Mouse (Mus musculus) liver, embryonic 14.5 days (tissue): ENCODE data around the gene Pilrb1. TPM values are rescaled to one million over a fixed set of nuclear protein-coding genes. Genes with fewer than 3 reads are reported as not detected.

Experiments used
- ATAC-seq: fragments of 200-750 bp; cut with Nextera tagmentation; 2 replicates; pipeline ENCODE4 v1.8.0; 2017; ENCODE audit warnings: moderate number of reproducible peaks, mild to moderate bottlenecking, moderate library complexity; ENCODE audit not compliant: insufficient read depth
- DNase-seq, 3 experiments: peaks; one replicate each; pipeline ENCODE4 v3.0.0-alpha.2; 2012 to 2013; ENCODE audit warnings: low read depth in 3 of 3, low spot score in 3 of 3
- H3K27ac ChIP-seq: fragments of 300-500 bp; sonication (generic); 2 replicates; pipeline ENCODE4 v1.5.1; 2014; ENCODE audit warnings: moderate library complexity, mild to moderate bottlenecking, control low read depth, inconsistent platforms
- H3K27me3 ChIP-seq: fragments of 300-500 bp; sonication (generic); 2 replicates; pipeline ENCODE4 v1.6.1; 2014; ENCODE audit warnings: mild to moderate bottlenecking, low read length, moderate library complexity; ENCODE audit not compliant: control insufficient read depth, insufficient read depth
- H3K36me3 ChIP-seq: fragments of 300-500 bp; sonication (generic); replicated peaks from 2 replicates; pipeline ENCODE4 v1.6.1; 2014; ENCODE audit warnings: low read depth; ENCODE audit not compliant: control insufficient read depth, insufficient read depth
- H3K4me1 ChIP-seq, 2 experiments: fragments of 200-500 bp in 1 of 2; fragments of 300-500 bp in 1 of 2; sonication (generic) in 1 of 2; replicated peaks; 2 replicates each; pipeline ENCODE4 v1.6.1; 2012 to 2014; ENCODE audit warnings: antibody characterized with exemption in 1 of 2, inconsistent platforms in 1 of 2, low read length in 1 of 2; ENCODE audit not compliant: control insufficient read depth in 2 of 2, insufficient read depth in 2 of 2
- H3K4me2 ChIP-seq: fragments of 300-500 bp; sonication (generic); 2 replicates; pipeline ENCODE4 v1.6.1; 2014; ENCODE audit warnings: low read depth, mild to moderate bottlenecking, control low read depth, moderate library complexity
- H3K4me3 ChIP-seq, 2 experiments: fragments of 200-500 bp in 1 of 2; fragments of 300-500 bp in 1 of 2; sonication (generic) in 1 of 2; 2 replicates each; pipeline ENCODE4 v1.5.1; 2012 to 2014; ENCODE audit warnings: low read depth in 2 of 2, low read length in 2 of 2, mild to moderate bottlenecking in 2 of 2, control low read depth in 1 of 2, inconsistent platforms in 1 of 2, moderate library complexity in 1 of 2; ENCODE audit not compliant: insufficient read depth in 1 of 2
- H3K9ac ChIP-seq: fragments of 300-500 bp; sonication (generic); replicated peaks from 2 replicates; pipeline ENCODE4 v1.6.1; 2014; ENCODE audit warnings: mild to moderate bottlenecking, control low read depth, moderate library complexity
- H3K9me3 ChIP-seq: fragments of 300-500 bp; sonication (generic); 2 replicates; pipeline ENCODE4 v1.6.1; 2016; ENCODE audit warnings: low read length, mixed read lengths; ENCODE audit not compliant: control insufficient read depth
- CTCF ChIP-seq: IDR thresholded peaks from 2 replicates; pipeline ENCODE4 v1.5.1; 2016; ENCODE audit warnings: antibody characterized with exemption, low read depth, control low read depth
- EP300 ChIP-seq: IDR thresholded peaks from 2 replicates; pipeline ENCODE4 v1.6.1; 2016; ENCODE audit warnings: antibody characterized with exemption, low read depth
- WGBS: fragments of 180-500 bp; shearing (Covaris S2); extraction: QIAGEN DNeasy Blood & Tissue Kit; methylation state at CpG from one replicate; pipeline ENCODE4 v1.1.7; 2014; ENCODE audit not compliant: insufficient replicate concordance; 5-methylcytosine and 5-hydroxymethylcytosine counted together
- polyA plus RNA-seq, 2 experiments: library from polyadenylated mRNA; depleted of rRNA in 1 of 2; stranded (reverse) in 1 of 2; unstranded in 1 of 2; fragments of >200 nt; fragmentation: Nextera tagmentation in 1 of 2; extraction: Ambion mirVana in 1 of 2; gene quantifications; 2 replicates each; pipeline versions ENCODE4 v1.2.1 to v1.2.3; 2012 to 2014

Pilrb1 gene
- polyA plus RNA-seq, 2 experiments = 2.2 to 3.1 TPM

- ATAC-seq (no peak), DNase-seq (no peak)
- no peak overlapping the region for H3K4me2 ChIP-seq
- H3K4me1 ChIP-seq = 0 out of 4 replicates have a peak, but pooled peaks cover 0 to 2% of the 10 kb centered on the region in 2 experiments
- no peaks in the 10 kb centered on the region for H3K36me3 ChIP-seq
- no peak overlapping the region for H3K9ac ChIP-seq
- WGBS = 53% methylated on average over 4 of the region's 4 CpGs
- no peaks in the 10 kb centered on the region for H3K9me3 ChIP-seq
- H3K27ac ChIP-seq = no peak overlapping the region
- H3K4me3 ChIP-seq = no peak overlapping the region
- TF ChIP-seq CTCF (no peak), EP300 (no peak)
- no peaks in the 10 kb centered on the region for H3K27me3 ChIP-seq
Observed at GRCm38 (mm10) chr5:137822126-137822525, 35.8 kb downstream of the Pilrb1 start.

- Histone ChIP-seq H3K9me3 (no peaks in the 10 kb centered on the region), H3K4me2 (no peak overlapping the region), H3K27me3 (no peaks in the 10 kb centered on the region), H3K9ac (no peak overlapping the region), H3K36me3 (no peaks in the 10 kb centered on the region), H3K4me3 (no peak overlapping the region), H3K4me1 (no peaks in the 10 kb centered on the region), H3K27ac (no peak overlapping the region)
- no peak for DNase-seq
- ATAC-seq = no peak
- TF ChIP-seq EP300 (no peak), CTCF (no peak)
- WGBS = 33% methylated on average over 4 of the region's 4 CpGs
Observed at GRCm38 (mm10) chr5:137817466-137818222, 40.3 kb downstream of the Pilrb1 start.

- WGBS = 71% methylated on average over 5 of the region's 5 CpGs
- H3K4me2 ChIP-seq = no peak overlapping the region
- no peak overlapping the region for H3K4me3 ChIP-seq
- no peaks in the 10 kb centered on the region for H3K4me1 ChIP-seq
- TF ChIP-seq EP300 (no peak), CTCF (no peak)
- H3K36me3 ChIP-seq = no peaks in the 10 kb centered on the region
- H3K27me3 ChIP-seq = no peaks in the 10 kb centered on the region
- H3K9ac ChIP-seq = no peak overlapping the region
- ATAC-seq (no peak), DNase-seq (no peak)
- no peaks in the 10 kb centered on the region for H3K9me3 ChIP-seq
- no peak overlapping the region for H3K27ac ChIP-seq
Observed at GRCm38 (mm10) chr5:137808316-137808715, 49.6 kb downstream of the Pilrb1 start.

GRCm38 (mm10) chr5:137806158-137806557 lies 51.7 kb downstream of the Pilrb1 start:
- 58% methylated on average over 1 of the region's 1 CpGs for WGBS
- Histone ChIP-seq H3K36me3 (no peaks in the 10 kb centered on the region), H3K9ac (no peak overlapping the region), H3K4me1 (no peaks in the 10 kb centered on the region), H3K4me3 (no peak overlapping the region), H3K9me3 (no peaks in the 10 kb centered on the region), H3K4me2 (no peak overlapping the region), H3K27me3 (no peaks in the 10 kb centered on the region), H3K27ac (no peak overlapping the region)
- no peak for TF ChIP-seq CTCF
- TF ChIP-seq EP300 = no peak
- ATAC-seq = no peak
- no peak for DNase-seq

Other genes starting within 250 kb of the Pilrb1 start
- gene Pcolce, start 244.3 kb downstream of the Pilrb1 start, polyA plus RNA-seq (2012; rRNA removed) = 11.7 and 12.2 TPM in 2 replicates
- 11.6 and 12.8 TPM in 2 replicates for gene Pcolce, start 244.3 kb downstream of the Pilrb1 start, polyA plus RNA-seq (2014; fragmentation: Nextera tagmentation; extraction: Ambion mirVana)
- gene Fbxo24, start 229.1 kb downstream of the Pilrb1 start, polyA plus RNA-seq (2012; rRNA removed) = 0.02 and 0.04 TPM in 2 replicates
- 0.05 TPM in 1 of 2 replicates, not detected in the other for gene Fbxo24, start 229.1 kb downstream of the Pilrb1 start, polyA plus RNA-seq (2014; fragmentation: Nextera tagmentation; extraction: Ambion mirVana)
- 13.9 and 16.1 TPM in 2 replicates for gene Lrch4, start 229.0 kb downstream of the Pilrb1 start, polyA plus RNA-seq (2012; rRNA removed)
- gene Lrch4, start 229.0 kb downstream of the Pilrb1 start, polyA plus RNA-seq (2014; fragmentation: Nextera tagmentation; extraction: Ambion mirVana) = 21.7 and 23.6 TPM in 2 replicates
- 5.5 and 6.0 TPM in 2 replicates for gene Gm20605, start 228.9 kb downstream of the Pilrb1 start, polyA plus RNA-seq (2012; rRNA removed)
- gene Gm20605, start 228.9 kb downstream of the Pilrb1 start, polyA plus RNA-seq (2014; fragmentation: Nextera tagmentation; extraction: Ambion mirVana) = 3.2 and 3.9 TPM in 2 replicates
- 12.7 and 13.7 TPM in 2 replicates for gene Sap25, start 216.8 kb downstream of the Pilrb1 start, polyA plus RNA-seq (2012; rRNA removed)
- gene Sap25, start 216.8 kb downstream of the Pilrb1 start, polyA plus RNA-seq (2014; fragmentation: Nextera tagmentation; extraction: Ambion mirVana) = 2.3 and 2.9 TPM in 2 replicates
- gene Irs3, start 212.4 kb downstream of the Pilrb1 start, polyA plus RNA-seq (2012; rRNA removed) = 0.02 TPM in 2 replicates
- not detected in 2 replicates for gene Irs3, start 212.4 kb downstream of the Pilrb1 start, polyA plus RNA-seq (2014; fragmentation: Nextera tagmentation; extraction: Ambion mirVana)
- 22.4 and 24.6 TPM in 2 replicates for gene Agfg2, start 173.4 kb downstream of the Pilrb1 start, polyA plus RNA-seq (2012; rRNA removed)
- gene Agfg2, start 173.4 kb downstream of the Pilrb1 start, polyA plus RNA-seq (2014; fragmentation: Nextera tagmentation; extraction: Ambion mirVana) = 20.5 and 24.7 TPM in 2 replicates
- 0.96 and 1.2 TPM in 2 replicates for gene Nyap1, start 116.5 kb downstream of the Pilrb1 start, polyA plus RNA-seq (2012; rRNA removed)
- 0.03 and 0.05 TPM in 2 replicates for gene Nyap1, start 116.5 kb downstream of the Pilrb1 start, polyA plus RNA-seq (2014; fragmentation: Nextera tagmentation; extraction: Ambion mirVana)
- 23.0 and 26.8 TPM in 2 replicates for gene Tsc22d4, start 112.4 kb downstream of the Pilrb1 start, polyA plus RNA-seq (2012; rRNA removed)
- gene Tsc22d4, start 112.4 kb downstream of the Pilrb1 start, polyA plus RNA-seq (2014; fragmentation: Nextera tagmentation; extraction: Ambion mirVana) = 49.7 and 62.2 TPM in 2 replicates
- gene Ppp1r35, start 79.3 kb downstream of the Pilrb1 start, polyA plus RNA-seq (2012; rRNA removed) = 22.8 and 23.1 TPM in 2 replicates
- gene Ppp1r35, start 79.3 kb downstream of the Pilrb1 start, polyA plus RNA-seq (2014; fragmentation: Nextera tagmentation; extraction: Ambion mirVana) = 25.5 and 27.0 TPM in 2 replicates
- gene Mepce, start 70.5 kb downstream of the Pilrb1 start, polyA plus RNA-seq (2012; rRNA removed) = 12.2 and 13.3 TPM in 2 replicates
- gene Mepce, start 70.5 kb downstream of the Pilrb1 start, polyA plus RNA-seq (2014; fragmentation: Nextera tagmentation; extraction: Ambion mirVana) = 5.1 and 6.4 TPM in 2 replicates
- 2.2 and 3.1 TPM in 2 replicates for gene Zcwpw1, start 70.3 kb downstream of the Pilrb1 start, polyA plus RNA-seq (2012; rRNA removed)
- 2.1 and 2.4 TPM in 2 replicates for gene Zcwpw1, start 70.3 kb downstream of the Pilrb1 start, polyA plus RNA-seq (2014; fragmentation: Nextera tagmentation; extraction: Ambion mirVana)
- 1.5 and 1.7 TPM in 2 replicates for gene Pilra, start 21.8 kb downstream of the Pilrb1 start, polyA plus RNA-seq (2012; rRNA removed)
- 2.0 and 2.2 TPM in 2 replicates for gene Pilra, start 21.8 kb downstream of the Pilrb1 start, polyA plus RNA-seq (2014; fragmentation: Nextera tagmentation; extraction: Ambion mirVana)
- gene Pilrb2, start 13.7 kb upstream of the Pilrb1 start, polyA plus RNA-seq (2012; rRNA removed) = 1.3 and 2.0 TPM in 2 replicates
- 2.7 and 3.5 TPM in 2 replicates for gene Pilrb2, start 13.7 kb upstream of the Pilrb1 start, polyA plus RNA-seq (2014; fragmentation: Nextera tagmentation; extraction: Ambion mirVana)
- gene Cyp3a13, start 63.5 kb upstream of the Pilrb1 start, polyA plus RNA-seq (2012; rRNA removed) = 0.83 and 0.87 TPM in 2 replicates
- gene Cyp3a13, start 63.5 kb upstream of the Pilrb1 start, polyA plus RNA-seq (2014; fragmentation: Nextera tagmentation; extraction: Ambion mirVana) = 3.2 and 3.4 TPM in 2 replicates
- 0.01 TPM in 1 of 2 replicates, not detected in the other for gene Gjc3, start 105.0 kb upstream of the Pilrb1 start, polyA plus RNA-seq (2012; rRNA removed)
- gene Gjc3, start 105.0 kb upstream of the Pilrb1 start, polyA plus RNA-seq (2014; fragmentation: Nextera tagmentation; extraction: Ambion mirVana) = not detected in 2 replicates
- 2.7 TPM in 2 replicates for gene Azgp1, start 123.4 kb upstream of the Pilrb1 start, polyA plus RNA-seq (2012; rRNA removed)
- gene Azgp1, start 123.4 kb upstream of the Pilrb1 start, polyA plus RNA-seq (2014; fragmentation: Nextera tagmentation; extraction: Ambion mirVana) = 3.3 and 4.7 TPM in 2 replicates
- not detected in 2 replicates for gene Smok3a, start 163.2 kb upstream of the Pilrb1 start, polyA plus RNA-seq (2012; rRNA removed)
- not detected in 2 replicates for gene Smok3a, start 163.2 kb upstream of the Pilrb1 start, polyA plus RNA-seq (2014; fragmentation: Nextera tagmentation; extraction: Ambion mirVana)
- not detected in 2 replicates for gene Smok3b, start 163.3 kb upstream of the Pilrb1 start, polyA plus RNA-seq (2012; rRNA removed)
- not detected in 2 replicates for gene Smok3b, start 163.3 kb upstream of the Pilrb1 start, polyA plus RNA-seq (2014; fragmentation: Nextera tagmentation; extraction: Ambion mirVana)
- not detected in 2 replicates for gene Smok3c, start 195.1 kb upstream of the Pilrb1 start, polyA plus RNA-seq (2012; rRNA removed)
- not detected in 2 replicates for gene Smok3c, start 195.1 kb upstream of the Pilrb1 start, polyA plus RNA-seq (2014; fragmentation: Nextera tagmentation; extraction: Ambion mirVana)
- 1.5 and 2.2 TPM in 2 replicates for gene Zkscan1, start 227.0 kb upstream of the Pilrb1 start, polyA plus RNA-seq (2012; rRNA removed)
- 4.7 and 4.9 TPM in 2 replicates for gene Zkscan1, start 227.0 kb upstream of the Pilrb1 start, polyA plus RNA-seq (2014; fragmentation: Nextera tagmentation; extraction: Ambion mirVana)